Mouse (Mus musculus): ENCODE results near the gene Gm48552. TPM values are rescaled to one million over a fixed set of nuclear protein-coding genes. Genes with fewer than 3 reads are reported as not detected.
A peak's percentile ranks its signal among the peaks of the same experiment; 100 is the strongest.

The Gm48552 gene
- polyA plus RNA-seq, 1 experiment from 2014 or later = 3.8 TPM

- H3K36me3 ChIP-seq = peaks cover 10% of the 10 kb centered on the region
- H3K9me3 ChIP-seq = no peaks in the 10 kb centered on the region
- 72% methylated on average over 18 of the region's 18 CpGs for WGBS
- no peak overlapping the region for H3K4me2 ChIP-seq (replicated peaks)
- H3K9ac ChIP-seq = no peak overlapping the region
- peak overlapping the region; percentile 74 for H3K27ac ChIP-seq
- no peak for ATAC-seq (ENCODE audit: insufficient number of reproducible peaks, insufficient read depth, low FRiP score, low TSS enrichment)
- peaks cover 17% of the 10 kb centered on the region for H3K27me3 ChIP-seq
- H3K4me3 ChIP-seq = no peak overlapping the region
- H3K4me1 ChIP-seq = peaks cover 81% of the 10 kb centered on the region
These were observed 22.9 kb downstream of the Gm48552 start for GRCm38 (mm10) chr10:81411471-81412400.

GRCm38 (mm10) chr10:81412586-81413309 lies 23.9 kb downstream of the Gm48552 start:
- Histone ChIP-seq H3K9me3 (no peaks in the 10 kb centered on the region), H3K36me3 (peaks cover 5% of the 10 kb centered on the region; the same call in 1 of the 2 replicates), H3K9ac (no peak overlapping the region), H3K4me3 (no peak overlapping the region), H3K27me3 (peaks cover 9% of the 10 kb centered on the region), H3K4me2 (replicated peaks) (no peak overlapping the region), H3K27ac (peak overlapping the region; percentile 74), H3K4me1 (peaks cover 81% of the 10 kb centered on the region)
- no peak for ATAC-seq (ENCODE audit: insufficient number of reproducible peaks, insufficient read depth, low FRiP score, low TSS enrichment)
- WGBS = 76% methylated on average over 16 of the region's 16 CpGs

DNA sequence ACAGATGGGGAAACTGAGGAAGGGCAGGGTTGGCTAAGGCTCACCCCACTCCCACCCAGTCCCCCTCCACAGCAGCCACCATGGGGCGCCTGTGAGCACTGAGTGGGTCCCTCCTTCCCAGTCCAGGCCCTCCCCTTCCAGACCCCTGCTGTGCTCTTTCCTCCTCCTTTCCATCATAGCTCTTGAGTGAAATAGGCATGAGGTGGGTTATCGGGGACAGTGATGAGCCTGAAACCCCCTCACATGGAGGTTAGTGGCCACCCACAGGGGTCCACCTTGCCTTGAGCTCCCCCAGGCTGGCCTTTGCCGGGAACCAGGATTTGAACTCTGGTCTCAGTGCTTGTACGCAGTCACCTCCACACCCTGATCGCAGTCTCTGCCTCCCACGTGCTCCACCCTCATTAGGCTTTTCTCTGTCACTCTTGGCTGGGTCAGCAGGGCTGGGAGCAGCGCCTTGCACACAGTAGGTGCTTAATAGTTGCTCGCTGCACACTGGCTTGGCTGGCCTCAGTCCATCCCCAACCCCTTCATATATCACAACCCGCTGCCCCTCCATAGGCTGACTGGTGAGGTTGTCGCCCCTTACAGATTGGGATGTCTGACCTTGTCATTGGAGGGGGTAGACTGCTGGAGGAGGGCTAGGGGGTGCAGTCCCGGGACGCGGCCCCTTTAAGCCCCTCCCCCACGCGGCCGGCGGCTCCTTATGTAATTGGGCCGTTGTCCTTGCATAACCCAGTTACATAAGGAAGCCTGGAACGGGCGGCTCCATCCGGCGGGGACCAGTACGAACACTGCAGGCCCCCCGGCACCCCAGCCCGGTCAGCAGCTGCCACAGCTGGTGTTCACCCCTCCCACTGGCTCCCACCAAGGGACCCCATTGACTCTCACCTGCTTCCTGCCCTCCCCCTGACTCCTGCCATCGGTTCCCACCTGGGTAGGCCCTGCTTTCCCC lies 24.8 kb downstream of the Gm48552 start:
- Histone ChIP-seq H3K27me3 (peaks cover under 1% of the 10 kb centered on the region), H3K27ac (peak overlapping the region; percentile 54), H3K9me3 (no peaks in the 10 kb centered on the region), H3K36me3 (peaks cover 5% of the 10 kb centered on the region; the same call in 1 of the 2 replicates), H3K9ac (0 out of 2 replicates have a peak overlapping the region, but pooled peaks have one; percentile 25), H3K4me2 (replicated peaks) (peak overlapping the region; percentile 39), H3K4me1 (peaks cover 74% of the 10 kb centered on the region), H3K4me3 (peak overlapping the region; percentile 9; the same call in 1 of the 2 replicates)
- ATAC-seq (ENCODE audit: insufficient number of reproducible peaks, insufficient read depth, low FRiP score, low TSS enrichment) = peak; percentile 12
- 25% methylated on average over 26 of the region's 26 CpGs for WGBS

DNA sequence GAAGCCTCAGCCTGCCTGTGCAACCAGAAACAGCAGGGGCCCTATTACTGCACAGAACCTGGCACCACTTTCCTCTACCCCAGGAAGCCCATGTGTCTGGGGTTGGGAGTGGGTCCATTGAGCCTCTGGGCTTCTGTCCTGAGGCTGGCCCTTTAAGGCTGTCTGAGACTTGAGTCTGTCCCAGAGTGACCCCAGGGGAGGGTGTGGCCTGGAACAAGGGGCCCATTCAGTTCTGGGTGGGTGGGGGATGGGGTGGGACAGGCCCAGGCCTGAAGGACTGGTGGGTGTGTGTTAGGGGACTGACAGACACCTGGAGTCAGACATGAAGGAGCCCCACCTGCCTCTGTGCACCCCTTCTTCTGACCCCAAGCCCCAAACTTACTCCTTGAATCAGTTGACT lies 25.9 kb downstream of the Gm48552 start:
- ATAC-seq (ENCODE audit: insufficient number of reproducible peaks, insufficient read depth, low FRiP score, low TSS enrichment) = no peak
- Histone ChIP-seq H3K36me3 (0 out of 2 replicates have a peak, but pooled peaks cover 5% of the 10 kb centered on the region), H3K27ac (peak overlapping the region; percentile 54), H3K27me3 (no peaks in the 10 kb centered on the region), H3K9ac (no peak overlapping the region), H3K4me1 (peaks cover 73% of the 10 kb centered on the region), H3K4me3 (no peak overlapping the region), H3K9me3 (no peaks in the 10 kb centered on the region), H3K4me2 (replicated peaks) (0 out of 2 replicates have a peak overlapping the region, but pooled peaks have one; percentile 39)

DNA sequence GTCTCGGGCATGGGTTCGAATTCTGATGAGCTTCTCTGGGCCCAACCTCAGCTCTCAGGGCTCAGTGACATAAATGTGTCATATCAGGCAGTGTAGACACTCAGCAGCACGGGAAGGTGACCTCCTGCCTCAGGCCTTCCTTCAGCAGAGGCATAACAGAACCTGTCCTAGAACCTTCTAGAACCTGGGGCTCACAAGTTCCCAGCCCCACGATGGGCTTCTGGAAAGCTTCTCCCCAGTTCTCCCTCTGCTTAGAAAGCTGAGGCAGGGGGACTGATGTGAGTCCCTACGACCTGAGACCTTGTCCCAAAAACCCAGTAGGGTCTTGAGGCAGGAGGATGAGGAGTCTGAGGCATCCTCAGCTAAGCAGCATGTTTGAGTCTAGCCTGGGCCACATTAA lies 26.3 kb downstream of the Gm48552 start:
- H3K9ac ChIP-seq = no peak overlapping the region
- peak overlapping the region; percentile 54 for H3K27ac ChIP-seq
- 0 out of 2 replicates have a peak, but pooled peaks cover 10% of the 10 kb centered on the region for H3K36me3 ChIP-seq
- H3K27me3 ChIP-seq = no peaks in the 10 kb centered on the region
- no peak for ATAC-seq (ENCODE audit: insufficient number of reproducible peaks, insufficient read depth, low FRiP score, low TSS enrichment)
- peaks cover 70% of the 10 kb centered on the region for H3K4me1 ChIP-seq
- H3K9me3 ChIP-seq = no peaks in the 10 kb centered on the region
- WGBS = 81% methylated on average over 5 of the region's 5 CpGs
- H3K4me3 ChIP-seq = no peak overlapping the region
- H3K4me2 ChIP-seq (replicated peaks) = no peak overlapping the region

- Histone ChIP-seq H3K9ac (no peak overlapping the region), H3K4me3 (no peak overlapping the region), H3K27ac (peak overlapping the region; percentile 84; the same call in 1 of the 2 replicates), H3K4me1 (peaks cover 70% of the 10 kb centered on the region), H3K4me2 (replicated peaks) (no peak overlapping the region), H3K27me3 (no peaks in the 10 kb centered on the region), H3K36me3 (0 out of 2 replicates have a peak, but pooled peaks cover 12% of the 10 kb centered on the region), H3K9me3 (no peaks in the 10 kb centered on the region)
- no peak for ATAC-seq (ENCODE audit: insufficient number of reproducible peaks, insufficient read depth, low FRiP score, low TSS enrichment)
- WGBS = 56% methylated on average over 17 of the region's 17 CpGs
These were observed 26.9 kb downstream of the Gm48552 start for GRCm38 (mm10) chr10:81415549-81416310.

DNA sequence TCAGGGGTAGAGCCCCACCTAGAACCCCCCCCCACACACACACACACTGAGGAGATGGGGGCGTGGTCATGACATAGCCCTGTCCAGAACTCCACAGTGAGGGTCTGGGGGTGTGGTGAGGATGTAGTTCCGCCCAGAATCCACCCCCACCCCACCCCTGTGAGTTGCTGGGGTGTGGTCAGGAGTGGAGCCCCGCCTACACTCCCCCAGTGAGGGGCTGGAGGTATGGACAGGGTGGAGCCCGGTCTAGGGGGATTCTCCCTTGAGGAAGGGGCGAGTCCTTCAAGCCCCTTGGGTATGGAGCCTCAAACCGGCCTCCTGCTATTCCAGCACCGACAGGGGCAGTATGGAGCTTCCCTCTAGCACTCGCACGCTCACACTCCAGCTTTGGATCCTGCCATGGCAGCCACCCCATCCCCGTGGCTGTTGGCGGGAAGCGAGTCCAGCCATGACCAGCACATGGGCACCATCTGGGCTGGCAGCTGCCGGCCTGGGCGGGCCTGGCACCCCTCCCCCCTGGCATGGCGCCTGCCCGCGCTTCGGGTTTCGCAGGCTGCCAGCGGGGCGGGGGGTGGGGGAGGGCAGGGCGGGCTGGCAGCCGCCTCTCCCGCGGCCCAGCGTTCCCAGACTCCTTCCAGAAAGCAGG lies 27.9 kb downstream of the Gm48552 start:
- 3% methylated on average over 22 of the region's 26 CpGs for WGBS
- Histone ChIP-seq H3K4me3 (peak overlapping the region; percentile 28), H3K36me3 (0 out of 2 replicates have a peak, but pooled peaks cover 12% of the 10 kb centered on the region), H3K4me2 (replicated peaks) (peak overlapping the region; percentile 55), H3K27ac (peak overlapping the region; percentile 84), H3K4me1 (peaks cover 66% of the 10 kb centered on the region), H3K9ac (peak overlapping the region; percentile 34), H3K27me3 (no peaks in the 10 kb centered on the region), H3K9me3 (no peaks in the 10 kb centered on the region)
- peak; percentile 53 for ATAC-seq (ENCODE audit: insufficient number of reproducible peaks, insufficient read depth, low FRiP score, low TSS enrichment)

DNA sequence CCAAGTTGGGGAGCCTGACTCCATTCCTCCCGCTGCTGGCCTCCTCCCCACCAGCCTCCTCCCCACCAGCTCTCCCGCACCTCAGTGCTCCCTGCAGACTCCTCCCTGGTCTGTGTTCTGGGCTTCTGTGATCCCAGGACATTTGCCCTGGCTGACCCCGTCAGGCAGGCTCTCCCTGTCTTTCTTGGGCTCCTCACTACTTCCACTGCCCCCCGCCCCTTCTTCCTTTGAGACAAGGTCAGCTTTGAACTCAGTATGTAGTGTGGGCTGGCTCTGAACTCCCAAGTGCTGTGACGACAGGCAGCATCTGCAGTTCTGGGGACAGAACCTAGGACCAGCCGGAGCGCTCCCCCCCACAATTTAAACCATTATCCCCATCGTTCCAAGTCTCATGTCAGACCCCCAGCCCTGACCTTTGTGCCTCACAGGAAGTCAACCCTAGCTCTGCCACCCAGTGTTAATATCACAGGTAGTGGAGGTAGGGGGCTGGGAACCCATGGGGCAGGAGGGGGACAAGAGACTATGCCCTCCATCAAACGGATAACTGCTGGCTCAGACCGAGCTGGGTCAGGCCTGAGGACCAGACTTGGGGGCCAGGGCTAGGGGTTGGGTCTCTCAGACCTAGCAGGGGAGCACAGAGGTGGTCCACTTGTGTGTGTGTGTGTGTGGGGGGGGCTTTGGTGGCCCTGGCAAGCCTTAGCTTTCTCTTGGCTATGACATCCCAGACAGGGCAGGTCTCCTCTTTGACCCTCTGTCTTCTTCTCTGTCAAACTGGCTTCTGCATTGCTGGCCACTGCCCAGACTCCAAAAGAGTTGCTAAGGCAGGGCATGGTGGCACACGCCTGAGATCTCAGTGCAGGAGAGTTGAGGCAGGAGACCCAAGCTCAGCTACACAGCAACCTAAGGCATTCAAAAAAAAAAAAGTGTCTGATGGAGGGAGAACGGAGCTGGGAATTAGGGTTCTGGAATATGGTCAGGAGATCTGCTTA lies 28.7 kb downstream of the Gm48552 start:
- H3K4me1 ChIP-seq = peaks cover 58% of the 10 kb centered on the region
- peak overlapping the region; percentile 34 for H3K9ac ChIP-seq
- WGBS = 43% methylated on average over 12 of the region's 12 CpGs
- H3K27ac ChIP-seq = peak overlapping the region; percentile 84
- ATAC-seq (ENCODE audit: insufficient number of reproducible peaks, insufficient read depth, low FRiP score, low TSS enrichment) = no peak
- 0 out of 2 replicates have a peak, but pooled peaks cover 12% of the 10 kb centered on the region for H3K36me3 ChIP-seq
- peak overlapping the region; percentile 28 for H3K4me3 ChIP-seq
- no peaks in the 10 kb centered on the region for H3K9me3 ChIP-seq
- H3K27me3 ChIP-seq = no peaks in the 10 kb centered on the region
- peak overlapping the region; percentile 55 for H3K4me2 ChIP-seq (replicated peaks)

All from embryonic facial prominence, embryonic 12.5 days (tissue).